Mouse (Mus musculus) cerebellum, postnatal 14 days (tissue): ENCODE results near the gene Mia2.
A peak's percentile ranks its signal among the peaks of the same experiment; 100 is the strongest.
"Not testable (repeated sequence)": the region's sequence is repeated elsewhere in the genome, so short reads cannot be mapped to it uniquely, and the experiment has no call there.

ENCODE experiments used
- DNase-seq, 2 experiments: peaks; one replicate each; pipeline ENCODE4 v3.0.0; 2021; ENCODE audit warnings: mixed read lengths in 2 of 2

Mia2 gene

GRCm38 (mm10) chr12:59095104-59096025 lies at the start of gene Mia2:
Mia2 (plus strand) TSS chr12:59095799.
- DNase-seq, result no peak

GRCm38 (mm10) chr12:59052470-59052869 lies 43.1 kb upstream of the Mia2 start:
- no peak for DNase-seq

GRCm38 (mm10) chr12:59053166-59053565 lies 42.4 kb upstream of the Mia2 start:
- DNase-seq, result no peak

- DNase-seq, result no peak
These were observed 41.6 kb upstream of the Mia2 start for GRCm38 (mm10) chr12:59053976-59054375.

- no peak for DNase-seq
These were observed 40.3 kb upstream of the Mia2 start for GRCm38 (mm10) chr12:59055196-59055850.

GRCm38 (mm10) chr12:59056222-59056621 lies 39.4 kb upstream of the Mia2 start:
- DNase-seq, result no peak

- DNase-seq, result not testable (repeated sequence)
These were observed 37.4 kb upstream of the Mia2 start for GRCm38 (mm10) chr12:59058242-59058641.

- no peak for DNase-seq
These were observed 35.3 kb upstream of the Mia2 start for GRCm38 (mm10) chr12:59060322-59060721.

- peak; percentile 87 to 88 for DNase-seq
These were observed 34.5 kb upstream of the Mia2 start, which contains the start of gene Trappc6b for GRCm38 (mm10) chr12:59060993-59061595. Trappc6b (minus strand) TSS chr12:59061472.

GRCm38 (mm10) chr12:59064837-59065236 lies 30.8 kb upstream of the Mia2 start:
- DNase-seq, result no peak

- no peak for DNase-seq
These were observed 29.8 kb upstream of the Mia2 start for GRCm38 (mm10) chr12:59065776-59066175.

GRCm38 (mm10) chr12:59066448-59067077 lies 29.0 kb upstream of the Mia2 start, which contains the start of gene Pnn:
Pnn (plus strand) TSS chr12:59066884.
- peak; percentile 96 to 98 for DNase-seq

- DNase-seq, result peak in 1 of 2 experiments; percentile 58
These were observed 28.5 kb upstream of the Mia2 start for GRCm38 (mm10) chr12:59067095-59067494.

- no peak for DNase-seq
These were observed 26.8 kb upstream of the Mia2 start for GRCm38 (mm10) chr12:59068791-59069190.

- DNase-seq, result no peak
These were observed 23.3 kb upstream of the Mia2 start for GRCm38 (mm10) chr12:59072286-59072685.

- no peak for DNase-seq
These were observed 21.5 kb upstream of the Mia2 start for GRCm38 (mm10) chr12:59074052-59074451.

- DNase-seq, result no peak
These were observed 18.6 kb upstream of the Mia2 start for GRCm38 (mm10) chr12:59076996-59077395.

GRCm38 (mm10) chr12:59077883-59078282 lies 17.7 kb upstream of the Mia2 start:
- no peak for DNase-seq

- no peak for DNase-seq
These were observed 15.1 kb upstream of the Mia2 start for GRCm38 (mm10) chr12:59080461-59080860.

- no peak for DNase-seq
These were observed 11.2 kb upstream of the Mia2 start for GRCm38 (mm10) chr12:59084446-59084845.

GRCm38 (mm10) chr12:59086171-59086570 lies 9.4 kb upstream of the Mia2 start:
- no peak for DNase-seq

- DNase-seq, result no peak
These were observed 2.1 kb upstream of the Mia2 start for GRCm38 (mm10) chr12:59093543-59093942.

GRCm38 (mm10) chr12:59104771-59105170 lies 9.2 kb downstream of the Mia2 start:
- DNase-seq, result no peak
